Mouse (Mus musculus): ENCODE measurements around the gene Tmem115.
"Not testable (repeated sequence)": the region's sequence is repeated elsewhere in the genome, so short reads cannot be mapped to it uniquely, and the experiment has no call there.

Gene Tmem115

DNA sequence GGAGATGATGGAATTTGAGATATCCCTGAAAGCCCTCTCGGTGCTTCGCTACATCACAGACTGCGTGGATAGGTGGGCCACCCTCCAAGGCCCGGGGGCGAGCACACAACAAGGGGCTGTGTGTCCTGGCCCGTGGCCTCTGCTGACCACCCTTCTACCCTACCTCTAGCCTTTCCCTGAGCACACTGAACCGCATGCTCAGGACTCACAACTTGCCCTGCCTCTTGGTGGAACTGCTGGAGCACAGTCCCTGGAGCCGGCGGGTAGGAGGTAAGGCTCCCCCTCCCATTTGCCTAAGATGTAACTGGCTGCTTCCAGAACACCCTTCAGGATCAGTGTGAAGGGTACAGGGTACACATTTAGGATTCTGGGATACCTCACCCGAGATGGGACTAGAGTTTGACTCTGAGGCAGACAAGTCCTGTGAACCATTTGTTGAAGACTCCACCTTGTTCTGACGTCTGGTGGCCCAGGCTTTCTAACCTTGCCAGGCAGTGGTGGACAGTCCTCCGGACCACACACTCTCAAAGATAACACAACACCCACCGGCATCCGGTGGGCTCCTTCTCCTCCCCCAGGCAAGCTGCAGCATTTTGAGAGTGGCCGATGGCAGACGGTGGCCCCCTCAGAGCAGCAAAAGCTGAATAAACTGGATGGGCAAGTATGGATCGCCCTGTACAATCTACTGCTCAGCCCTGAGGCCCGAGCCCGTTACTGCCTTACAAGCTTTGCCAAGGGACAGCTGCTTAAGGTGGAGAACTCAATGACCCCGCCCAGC lies 15.7 kb downstream of the Tmem115 start:
- DNase-seq (ENCODE audit: low read depth) = no peak

GRCm38 (mm10) chr9:107550491-107551116 lies 16.9 kb downstream of the Tmem115 start:
- DNase-seq (ENCODE audit: low read depth) = no peak

- no peak for DNase-seq (ENCODE audit: low read depth)
These were observed 17.6 kb downstream of the Tmem115 start, which contains the start of gene Rassf1 for GRCm38 (mm10) chr9:107551117-107551889. Gene Rassf1 (plus strand): TSS chr9:107551555.

- no peak for DNase-seq (ENCODE audit: low read depth)
These were observed 18.2 kb downstream of the Tmem115 start for GRCm38 (mm10) chr9:107551890-107552355.

GRCm38 (mm10) chr9:107552690-107553393 lies 19.1 kb downstream of the Tmem115 start:
- DNase-seq (ENCODE audit: low read depth) = no peak

GRCm38 (mm10) chr9:107553541-107554318 lies 20.0 kb downstream of the Tmem115 start:
- DNase-seq (ENCODE audit: low read depth) = no peak

GRCm38 (mm10) chr9:107554319-107554825 lies 20.6 kb downstream of the Tmem115 start:
- peak; percentile 94 for DNase-seq (ENCODE audit: low read depth)

GRCm38 (mm10) chr9:107555031-107555457 lies 21.3 kb downstream of the Tmem115 start:
- no peak for DNase-seq (ENCODE audit: low read depth)

DNA sequence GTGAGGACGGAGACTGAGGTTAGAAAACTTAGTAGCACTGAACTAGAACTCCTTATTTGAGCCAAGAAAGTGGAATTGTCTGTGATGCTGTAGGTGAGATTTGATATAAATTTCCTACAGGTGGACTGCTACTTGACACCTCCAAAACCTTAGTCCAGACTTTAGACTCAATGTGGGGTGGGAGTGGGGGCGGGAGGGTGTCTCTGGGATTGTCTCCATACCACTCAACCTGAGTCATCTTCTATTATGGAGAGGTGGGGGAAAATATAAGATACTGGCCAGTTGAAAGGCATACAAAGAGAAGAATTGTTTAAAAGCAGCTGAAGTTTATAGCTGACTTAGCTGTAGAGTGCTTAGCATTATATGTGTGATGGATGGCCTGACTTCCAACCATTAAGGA lies 22.0 kb downstream of the Tmem115 start:
- DNase-seq (ENCODE audit: low read depth) = no peak

- no peak for DNase-seq (ENCODE audit: low read depth)
These were observed 22.6 kb downstream of the Tmem115 start for GRCm38 (mm10) chr9:107556346-107556745.

DNA sequence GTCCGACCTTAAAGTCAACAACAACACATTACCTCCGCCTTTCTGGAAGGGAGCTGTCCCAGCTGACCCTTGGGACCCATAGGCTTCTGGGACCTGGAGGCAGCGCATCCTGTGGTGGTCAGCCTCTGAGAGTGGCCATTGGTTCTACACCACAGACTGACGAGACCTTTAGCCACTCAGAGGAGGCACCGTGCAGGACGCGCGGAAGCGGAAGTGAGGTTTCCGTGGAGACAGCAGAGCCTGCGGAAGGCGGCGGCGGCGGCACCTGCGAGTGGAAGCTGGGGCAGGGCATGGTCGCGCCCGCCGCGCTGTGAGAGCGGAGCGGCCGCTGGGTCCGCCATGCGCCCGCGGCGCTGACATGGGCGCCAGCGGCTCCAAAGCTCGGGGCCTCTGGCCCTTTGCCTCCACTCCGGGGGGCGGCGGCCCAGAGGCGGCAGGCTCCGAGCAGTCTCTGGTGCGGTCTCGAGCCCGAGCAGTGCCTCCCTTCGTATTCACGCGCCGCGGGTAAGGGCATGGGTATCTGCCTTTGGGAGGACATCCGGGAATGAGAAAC lies 29.4 kb downstream of the Tmem115 start, which contains the start of gene Tusc2:
Gene Tusc2, plus strand, starts transcription at position 227 of the 553 bp plus-strand sequence.
- DNase-seq (ENCODE audit: low read depth) = peak; percentile 88

DNA sequence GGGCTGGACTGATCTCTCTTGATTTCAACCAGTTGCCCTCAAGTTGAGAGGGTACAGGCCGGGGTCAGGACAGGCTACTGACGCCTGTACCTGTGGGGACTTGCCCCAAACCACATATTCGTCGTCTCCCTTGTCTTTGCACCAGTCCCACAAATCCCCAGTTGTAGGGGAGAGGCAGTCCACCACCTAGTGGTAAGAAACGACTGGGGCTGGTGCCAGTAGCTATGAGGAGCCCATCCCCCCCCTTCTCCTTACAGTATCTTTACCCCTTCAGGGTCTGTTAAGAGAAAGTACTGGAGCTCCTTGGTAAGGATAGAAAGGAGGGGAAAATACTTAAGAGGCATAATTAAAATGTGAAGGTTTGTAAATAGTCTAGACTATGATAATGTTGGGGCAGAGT lies 31.8 kb downstream of the Tmem115 start:
- DNase-seq (ENCODE audit: low read depth) = not testable (repeated sequence)

DNA sequence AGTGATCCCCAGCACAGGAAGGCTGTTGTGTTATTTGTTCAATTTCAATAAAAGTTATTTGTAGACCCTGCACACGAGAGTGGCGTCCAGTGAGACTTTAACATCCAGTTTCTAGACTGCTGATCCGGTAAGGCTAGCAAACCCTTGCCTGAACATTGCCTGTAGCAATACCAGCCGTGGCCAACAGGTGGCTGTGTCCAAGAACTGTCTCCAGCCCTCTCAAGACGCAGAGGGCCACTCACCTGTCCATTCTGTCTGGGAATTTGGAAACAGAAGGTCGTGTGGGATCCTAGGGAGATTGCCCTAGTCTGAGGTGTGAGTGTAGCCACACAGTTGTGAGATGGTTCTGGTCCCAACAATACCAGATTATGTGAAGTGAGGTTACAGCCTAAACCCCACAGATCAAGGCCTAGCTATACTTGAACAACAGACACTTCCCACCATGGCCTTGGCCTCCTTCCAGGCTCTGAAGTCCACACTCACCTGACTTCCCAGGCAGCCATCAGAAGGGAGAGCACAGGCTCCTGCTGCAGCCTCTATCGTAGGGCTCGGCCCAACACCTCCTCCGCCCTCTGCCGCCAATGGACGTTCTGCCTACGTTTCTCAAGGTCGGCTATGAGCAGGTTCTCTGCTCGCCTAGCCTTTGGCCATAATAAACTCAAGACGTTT lies 32.4 kb downstream of the Tmem115 start:
- DNase-seq (ENCODE audit: low read depth) = peak; percentile 77

DNA sequence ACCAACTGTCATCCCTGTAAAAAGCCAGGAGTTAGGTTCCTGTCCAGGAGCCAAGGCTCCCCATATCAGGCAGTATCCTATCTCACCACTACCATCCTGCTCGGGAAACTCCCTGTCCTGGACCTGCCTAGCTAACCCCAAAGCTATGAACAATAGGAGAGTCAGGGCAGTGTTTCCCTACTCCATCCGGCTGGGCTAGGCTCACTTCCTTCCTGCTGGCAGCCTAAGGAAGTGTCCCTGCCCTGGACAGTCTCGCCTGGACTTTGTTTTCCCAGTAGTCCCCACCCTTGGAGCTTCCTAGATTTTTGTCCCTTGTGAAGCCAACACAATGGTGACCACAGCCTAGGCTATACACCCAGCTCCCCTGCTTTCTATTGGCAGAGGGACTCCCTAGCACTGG lies 33.1 kb downstream of the Tmem115 start:
- DNase-seq (ENCODE audit: low read depth) = no peak

GRCm38 (mm10) chr9:107567702-107568319 lies 34.1 kb downstream of the Tmem115 start, which contains the start of gene Hyal2:
Gene Hyal2 (plus strand): TSS chr9:107567945.
- no peak for DNase-seq (ENCODE audit: low read depth)

DNA sequence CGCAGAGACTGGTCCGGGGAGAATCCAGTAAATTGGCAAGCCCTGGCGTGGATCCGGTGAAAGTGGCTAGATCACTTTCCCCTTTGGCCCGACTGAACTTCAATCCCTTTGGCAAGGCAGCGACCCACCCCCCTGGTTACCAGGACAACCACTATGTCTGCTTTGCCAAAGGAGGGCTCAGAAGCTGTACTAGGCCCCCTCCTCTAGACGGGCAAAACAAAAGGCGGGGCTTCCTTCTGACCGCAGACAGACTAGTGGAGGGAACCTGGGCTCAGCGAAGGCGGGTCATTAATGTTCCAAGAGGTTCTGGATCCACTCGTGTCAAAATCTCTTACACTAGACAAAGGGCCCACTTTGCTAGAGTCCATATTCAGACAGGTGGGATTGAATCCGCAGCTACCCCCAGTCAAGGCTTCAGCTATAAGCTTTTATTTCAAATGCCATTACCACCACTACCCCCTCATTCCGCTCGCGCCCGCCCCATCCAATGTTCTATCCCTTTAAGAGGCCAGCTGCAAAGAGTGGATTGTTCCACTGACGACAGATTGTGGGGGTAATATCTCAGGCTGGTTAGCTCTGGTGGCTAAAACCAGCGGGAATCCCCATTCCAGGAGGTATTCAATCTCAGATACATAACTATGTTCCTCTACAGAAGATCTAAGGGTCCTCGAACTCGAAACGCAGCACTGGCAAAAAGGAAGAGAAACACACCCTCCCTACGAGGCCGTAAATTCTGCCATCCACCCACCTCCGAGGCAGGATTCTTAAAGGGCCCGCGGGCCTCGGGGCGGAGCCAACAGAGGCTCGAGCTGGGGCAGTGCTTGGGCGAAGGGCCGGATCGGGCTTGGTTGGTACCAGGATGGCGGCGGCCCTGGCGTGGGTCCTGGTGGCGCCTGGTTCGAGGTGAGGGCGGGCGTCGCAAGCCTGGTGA lies 34.9 kb downstream of the Tmem115 start:
- peak; percentile 83 for DNase-seq (ENCODE audit: low read depth)

GRCm38 (mm10) chr9:107569270-107569669 lies 35.5 kb downstream of the Tmem115 start:
- no peak for DNase-seq (ENCODE audit: low read depth)

DNA sequence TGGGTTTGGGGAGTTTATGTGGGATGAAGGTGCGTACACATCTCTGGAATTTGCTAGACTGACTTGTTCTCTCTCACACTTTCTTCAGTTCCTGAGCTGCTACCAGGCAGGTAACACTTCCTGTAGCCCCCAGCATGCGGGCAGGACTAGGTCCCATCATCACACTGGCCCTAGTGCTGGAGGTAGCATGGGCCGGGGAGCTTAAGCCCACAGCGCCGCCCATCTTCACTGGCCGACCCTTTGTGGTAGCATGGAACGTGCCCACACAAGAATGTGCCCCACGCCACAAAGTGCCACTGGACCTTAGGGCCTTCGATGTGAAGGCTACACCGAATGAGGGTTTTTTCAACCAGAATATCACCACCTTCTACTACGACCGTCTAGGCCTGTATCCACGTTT lies 36.3 kb downstream of the Tmem115 start:
- DNase-seq (ENCODE audit: low read depth) = no peak
